Mouse (Mus musculus) heart, embryonic 15.5 days (tissue): ENCODE measurements around the gene Sez6l. TPM values are rescaled to one million over a fixed set of nuclear protein-coding genes. Genes with fewer than 3 reads are reported as not detected.
A peak's percentile ranks its signal among the peaks of the same experiment; 100 is the strongest.
"Not testable (repeated sequence)": the region's sequence is repeated elsewhere in the genome, so short reads cannot be mapped to it uniquely, and the experiment has no call there.

ENCODE experiments used
- ATAC-seq: fragments of 200-750 bp; cut with Nextera tagmentation; replicated peaks from 2 replicates; pipeline ENCODE4 v1.8.0; 2017; ENCODE audit warnings: low read depth, moderate TSS enrichment; ENCODE audit not compliant: insufficient number of reproducible peaks, insufficient read depth, low FRiP score
- H3K27ac ChIP-seq: fragments of 300-500 bp; sonication (generic); 2 replicates; pipeline ENCODE4 v1.5.1; 2015; ENCODE audit warnings: mild to moderate bottlenecking, inconsistent platforms
- H3K27me3 ChIP-seq: fragments of 300-500 bp; sonication (generic); 2 replicates; pipeline ENCODE4 v1.6.1; 2015; ENCODE audit warnings: inconsistent platforms
- H3K36me3 ChIP-seq: fragments of 300-500 bp; sonication (generic); 2 replicates; pipeline ENCODE4 v1.6.1; 2015; ENCODE audit warnings: mild to moderate bottlenecking, inconsistent platforms
- H3K4me1 ChIP-seq: fragments of 300-500 bp; sonication (generic); replicated peaks from 2 replicates; pipeline ENCODE4 v1.6.1; 2015; ENCODE audit warnings: inconsistent platforms
- H3K4me2 ChIP-seq: fragments of 300-500 bp; sonication (generic); 2 replicates; pipeline ENCODE4 v1.6.1; 2015; ENCODE audit warnings: inconsistent platforms, mild to moderate bottlenecking, moderate library complexity
- H3K4me3 ChIP-seq: fragments of 300-500 bp; sonication (generic); 2 replicates; pipeline ENCODE4 v1.5.1; 2015; ENCODE audit warnings: mild to moderate bottlenecking, inconsistent platforms
- H3K9ac ChIP-seq: fragments of 300-500 bp; sonication (generic); 2 replicates; pipeline ENCODE4 v1.6.1; 2015; ENCODE audit warnings: mild to moderate bottlenecking, inconsistent platforms
- H3K9me3 ChIP-seq: fragments of 300-500 bp; sonication (generic); replicated peaks from 2 replicates; pipeline ENCODE4 v1.6.1; 2016; ENCODE audit warnings: inconsistent platforms
- WGBS: fragments of 180-500 bp; shearing (Covaris S2); methylation state at CpG from one replicate; pipeline ENCODE4 v1.1.7; 2015; ENCODE audit warnings: mixed read lengths; 5-methylcytosine and 5-hydroxymethylcytosine counted together
- polyA plus RNA-seq: library from polyadenylated mRNA; unstranded; fragments of >200 nt; fragmentation: Nextera tagmentation; extraction: Ambion mirVana; gene quantifications from 2 replicates; pipeline ENCODE4 v1.2.1, GENCODE M21; 2015

The Sez6l gene
- polyA plus RNA-seq, 1 experiment from 2014 or later = 0.33 TPM

DNA sequence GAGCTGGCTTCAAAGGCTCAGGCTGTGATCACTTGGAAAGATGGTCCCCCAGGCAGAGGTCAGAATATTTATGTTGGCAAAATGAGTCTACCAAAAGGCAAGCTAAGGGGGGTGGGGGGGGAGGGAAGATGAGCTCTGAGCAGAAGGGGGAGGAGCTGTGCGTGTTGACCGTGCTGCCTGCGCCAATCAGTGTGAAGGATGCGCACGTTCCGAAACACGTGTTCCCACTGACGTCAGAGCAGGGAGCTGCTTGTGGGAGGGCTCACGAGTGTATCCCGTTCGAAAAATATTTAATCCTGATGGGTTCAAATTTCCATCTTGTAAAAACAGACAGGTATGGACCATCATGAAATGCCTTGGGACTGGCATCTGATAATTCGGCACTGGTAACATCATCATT, 157.4 kb downstream of the Sez6l start:
- no peak for ATAC-seq
- H3K9ac ChIP-seq = no peak overlapping the region
- H3K36me3 ChIP-seq = no peaks in the 10 kb centered on the region
- no peaks in the 10 kb centered on the region for H3K9me3 ChIP-seq
- 21% methylated on average over 12 of the region's 12 CpGs for WGBS
- H3K4me1 ChIP-seq = no peaks in the 10 kb centered on the region
- H3K27me3 ChIP-seq = peaks cover 66% of the 10 kb centered on the region
- H3K27ac ChIP-seq = no peak overlapping the region
- H3K4me2 ChIP-seq = no peak overlapping the region
- no peak overlapping the region for H3K4me3 ChIP-seq

DNA sequence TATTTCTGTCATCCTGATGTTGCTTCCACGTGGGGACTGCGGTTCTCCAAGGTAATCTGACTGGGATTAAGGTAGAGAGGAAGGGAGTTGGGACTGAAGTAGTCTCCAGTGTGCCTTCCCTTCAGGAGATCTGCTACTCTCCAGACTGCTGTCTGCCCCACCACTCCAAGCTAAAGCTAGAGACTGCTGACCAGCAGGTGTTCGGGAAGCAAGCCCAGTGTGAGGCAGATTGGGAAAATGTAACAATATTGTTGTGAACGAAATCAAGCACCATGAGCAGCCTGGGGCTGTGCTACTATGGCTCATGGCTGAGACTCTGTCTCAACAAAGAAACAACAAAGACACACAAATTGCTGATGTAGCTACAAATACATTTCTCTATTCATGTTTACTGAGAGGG, 159.0 kb downstream of the Sez6l start:
- H3K4me2 ChIP-seq = no peak overlapping the region
- peaks cover 50% of the 10 kb centered on the region for H3K27me3 ChIP-seq
- H3K4me1 ChIP-seq = no peaks in the 10 kb centered on the region
- H3K27ac ChIP-seq = no peak overlapping the region
- H3K36me3 ChIP-seq = no peaks in the 10 kb centered on the region
- no peaks in the 10 kb centered on the region for H3K9me3 ChIP-seq
- no peak overlapping the region for H3K4me3 ChIP-seq
- ATAC-seq = no peak
- WGBS = 63% methylated on average over 4 of the region's 4 CpGs
- H3K9ac ChIP-seq = no peak overlapping the region

- WGBS = 57% methylated on average over 5 of the region's 5 CpGs
- H3K27me3 ChIP-seq = peaks cover 50% of the 10 kb centered on the region
- no peaks in the 10 kb centered on the region for H3K9me3 ChIP-seq
- H3K9ac ChIP-seq = no peak overlapping the region
- H3K4me3 ChIP-seq = no peak overlapping the region
- no peak overlapping the region for H3K4me2 ChIP-seq
- ATAC-seq = no peak
- H3K4me1 ChIP-seq = peaks cover 3% of the 10 kb centered on the region
- no peaks in the 10 kb centered on the region for H3K36me3 ChIP-seq
- H3K27ac ChIP-seq = no peak overlapping the region
Measured at GRCm38 (mm10) chr5:112416673-112417072, 160.3 kb downstream of the Sez6l start.

DNA sequence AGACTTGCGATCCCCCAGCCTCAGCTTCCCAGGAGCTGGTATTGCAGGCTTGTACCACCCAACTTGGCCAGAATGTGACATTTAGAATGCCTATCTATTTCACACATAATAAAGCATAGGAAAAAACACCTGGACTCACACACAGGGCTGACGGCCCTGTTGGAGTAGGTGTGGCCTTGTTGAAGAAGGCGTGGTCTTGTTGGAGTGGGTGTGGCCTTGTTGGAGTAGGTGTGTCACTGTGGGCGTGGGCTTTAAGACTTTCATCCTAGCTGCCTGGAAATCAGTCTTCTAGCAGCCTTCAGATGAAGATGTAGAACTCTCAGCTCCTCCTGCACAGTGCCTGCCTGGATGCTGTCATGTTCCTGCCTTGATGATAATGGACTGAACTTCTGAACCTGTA, 164.2 kb downstream of the Sez6l start:
- H3K4me2 ChIP-seq, ATAC-seq, H3K9me3 ChIP-seq, H3K36me3 ChIP-seq, H3K27ac ChIP-seq, H3K4me3 ChIP-seq, H3K4me1 ChIP-seq, H3K9ac ChIP-seq: not testable (repeated sequence)
- 77% methylated on average over 4 of the region's 4 CpGs for WGBS
- peaks cover 51% of the 10 kb centered on the region for H3K27me3 ChIP-seq

- no peak overlapping the region for H3K4me3 ChIP-seq
- H3K9me3 ChIP-seq = no peaks in the 10 kb centered on the region
- 13% methylated on average over 19 of the region's 19 CpGs for WGBS
- ATAC-seq = no peak
- H3K27me3 ChIP-seq = peaks cover 48% of the 10 kb centered on the region
- H3K4me1 ChIP-seq = peaks cover 9% of the 10 kb centered on the region
- H3K27ac ChIP-seq = no peak overlapping the region
- H3K9ac ChIP-seq = no peak overlapping the region
- H3K4me2 ChIP-seq = no peak overlapping the region
- no peaks in the 10 kb centered on the region for H3K36me3 ChIP-seq
Measured at GRCm38 (mm10) chr5:112411514-112412335, 165.3 kb downstream of the Sez6l start.

DNA sequence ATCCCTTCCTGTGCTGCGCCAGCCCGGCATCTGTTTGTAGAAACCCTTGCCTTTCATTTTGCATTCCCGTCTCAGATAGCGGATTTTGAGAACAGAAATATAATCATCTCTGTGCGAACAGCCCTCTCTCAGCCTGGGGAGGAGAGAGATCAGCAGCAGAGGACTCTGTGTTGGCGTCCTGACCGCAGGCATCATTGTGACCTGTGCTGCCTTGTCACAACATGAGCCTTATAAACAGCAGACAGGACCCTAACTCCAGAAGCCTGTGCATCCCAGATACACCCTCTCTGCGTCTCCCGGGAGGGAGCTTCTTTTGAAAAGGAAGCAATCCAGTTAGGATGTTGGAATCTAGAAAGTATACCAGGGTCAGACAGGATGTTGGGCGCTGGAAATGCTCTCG, 165.9 kb downstream of the Sez6l start:
- H3K9ac ChIP-seq = no peak overlapping the region
- peaks cover 43% of the 10 kb centered on the region for H3K27me3 ChIP-seq
- no peaks in the 10 kb centered on the region for H3K36me3 ChIP-seq
- no peak overlapping the region for H3K4me3 ChIP-seq
- H3K9me3 ChIP-seq = no peaks in the 10 kb centered on the region
- no peak for ATAC-seq
- no peak overlapping the region for H3K27ac ChIP-seq
- WGBS = 35% methylated on average over 11 of the region's 11 CpGs
- peaks cover 11% of the 10 kb centered on the region for H3K4me1 ChIP-seq
- no peak overlapping the region for H3K4me2 ChIP-seq

GRCm38 (mm10) chr5:112409274-112409673, 167.7 kb downstream of the Sez6l start:
- WGBS = 46% methylated on average over 5 of the region's 5 CpGs
- Histone ChIP-seq H3K9me3 (no peaks in the 10 kb centered on the region), H3K36me3 (no peaks in the 10 kb centered on the region), H3K4me2 (no peak overlapping the region), H3K27ac (no peak overlapping the region), H3K9ac (no peak overlapping the region), H3K27me3 (peaks cover 46% of the 10 kb centered on the region), H3K4me1 (peaks cover 14% of the 10 kb centered on the region), H3K4me3 (no peak overlapping the region)
- ATAC-seq = no peak

DNA sequence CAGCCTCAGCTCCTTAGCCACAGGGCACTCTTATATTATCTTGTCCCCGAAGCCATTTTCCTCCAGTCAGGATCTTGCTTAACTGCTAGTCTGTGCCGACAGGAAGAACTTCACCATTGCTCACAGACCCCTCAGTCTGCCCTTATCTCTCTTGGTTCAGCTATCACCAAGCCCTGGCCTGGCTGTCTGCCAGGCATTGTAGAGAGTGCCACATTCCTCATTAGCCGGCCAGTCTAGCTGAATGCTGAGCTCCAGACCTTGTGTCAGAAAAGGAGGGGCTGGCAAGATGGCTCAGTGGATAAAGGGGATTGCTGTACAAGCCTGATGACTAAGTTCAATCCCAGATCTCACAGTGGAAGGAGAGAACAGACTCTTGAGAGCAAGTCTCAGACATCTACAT, 171.0 kb downstream of the Sez6l start:
- Histone ChIP-seq H3K4me3 (no peak overlapping the region), H3K27ac (no peak overlapping the region), H3K4me2 (no peak overlapping the region), H3K36me3 (no peaks in the 10 kb centered on the region), H3K4me1 (peaks cover 5% of the 10 kb centered on the region), H3K27me3 (peaks cover 27% of the 10 kb centered on the region), H3K9me3 (no peaks in the 10 kb centered on the region), H3K9ac (no peak overlapping the region)
- no peak for ATAC-seq
- 11% methylated on average over 3 of the region's 3 CpGs for WGBS

- no peak overlapping the region for H3K27ac ChIP-seq
- peaks cover 5% of the 10 kb centered on the region for H3K4me1 ChIP-seq
- no peaks in the 10 kb centered on the region for H3K36me3 ChIP-seq
- no peak overlapping the region for H3K4me3 ChIP-seq
- H3K9ac ChIP-seq = no peak overlapping the region
- no peak for ATAC-seq
- 55% methylated on average over 3 of the region's 3 CpGs for WGBS
- peaks cover 15% of the 10 kb centered on the region; the same call in 1 of the 2 replicates for H3K27me3 ChIP-seq
- no peaks in the 10 kb centered on the region for H3K9me3 ChIP-seq
- no peak overlapping the region for H3K4me2 ChIP-seq
Measured at GRCm38 (mm10) chr5:112402437-112402836, 174.5 kb downstream of the Sez6l start.

DNA sequence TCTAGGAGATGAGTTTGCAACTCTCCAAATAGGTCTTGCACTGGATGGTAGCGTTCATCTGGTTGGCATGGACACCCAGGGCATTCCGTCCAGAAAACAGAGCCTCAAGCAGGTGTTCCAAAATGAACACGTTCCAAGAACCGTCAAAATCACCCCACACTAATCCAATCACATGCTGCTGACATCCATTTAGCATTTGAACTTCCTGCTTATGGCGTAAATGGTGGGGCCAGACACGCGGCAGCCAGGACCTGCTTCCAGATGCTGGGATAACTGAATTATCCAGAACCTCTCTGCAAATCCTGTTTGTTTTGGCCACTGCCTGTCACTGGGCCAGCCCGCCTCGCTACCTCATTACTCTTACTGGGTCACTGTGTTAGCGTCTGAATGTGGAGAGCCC, 177.7 kb downstream of the Sez6l start:
- Histone ChIP-seq H3K9me3 (no peaks in the 10 kb centered on the region), H3K4me1 (peaks cover 6% of the 10 kb centered on the region), H3K9ac (no peak overlapping the region), H3K27ac (no peak overlapping the region), H3K4me3 (no peak overlapping the region), H3K27me3 (peaks cover 38% of the 10 kb centered on the region), H3K36me3 (no peaks in the 10 kb centered on the region), H3K4me2 (no peak overlapping the region)
- WGBS = 57% methylated on average over 10 of the region's 10 CpGs
- no peak for ATAC-seq

- Histone ChIP-seq H3K27ac (no peak overlapping the region), H3K9ac (no peak overlapping the region), H3K27me3 (peaks cover 70% of the 10 kb centered on the region), H3K4me1 (peaks cover 8% of the 10 kb centered on the region), H3K4me2 (no peak overlapping the region), H3K9me3 (no peaks in the 10 kb centered on the region), H3K36me3 (no peaks in the 10 kb centered on the region), H3K4me3 (no peak overlapping the region)
- no peak for ATAC-seq
- 70% methylated on average over 18 of the region's 18 CpGs for WGBS
Measured at GRCm38 (mm10) chr5:112396066-112396465, 180.9 kb downstream of the Sez6l start.

DNA sequence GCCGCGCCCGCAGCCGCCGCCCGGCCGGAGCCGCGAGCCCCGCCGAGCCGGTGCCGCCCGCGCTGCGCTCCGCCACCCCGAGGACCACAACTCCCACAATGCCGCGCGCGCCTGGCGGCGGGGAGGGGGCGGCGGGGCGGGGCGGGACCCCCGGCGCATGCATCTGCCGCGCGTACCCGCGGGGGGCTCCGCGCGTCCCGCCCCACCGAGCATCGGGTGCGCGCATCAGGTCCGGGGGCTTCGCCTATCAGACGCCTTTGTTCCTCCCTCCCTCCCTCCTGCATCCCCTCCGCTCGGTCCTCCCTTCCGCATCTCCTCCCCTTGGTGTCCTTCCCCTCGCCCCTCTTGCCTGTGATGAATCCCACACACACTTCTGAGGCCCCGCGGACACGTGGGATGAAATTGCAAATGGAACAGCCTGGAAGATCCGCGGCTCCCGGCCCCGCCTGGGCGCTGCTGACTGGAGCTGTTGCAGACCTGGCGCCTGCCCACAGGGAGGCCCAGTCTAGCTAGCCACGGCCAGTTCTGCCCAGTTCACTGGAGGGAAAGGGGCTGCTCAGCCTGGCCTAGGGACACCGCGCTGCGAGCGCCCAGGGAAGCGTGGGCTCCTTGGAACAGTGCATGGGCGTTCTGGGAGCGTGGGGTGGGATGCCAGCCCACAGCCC, 182.1 kb downstream of the Sez6l start, which contains the start of gene Asphd2:
Asphd2 (minus strand) TSS at position 88 of the 665 bp plus-strand sequence.
- H3K27me3 ChIP-seq = peaks cover 76% of the 10 kb centered on the region
- peak within 1 kb of the TSS; percentile 60 for H3K4me3 ChIP-seq
- no peaks in the 10 kb centered on the region for H3K36me3 ChIP-seq
- peak within 1 kb of the TSS; percentile 54 for H3K9ac ChIP-seq
- ATAC-seq = peak; percentile 58
- peak within 1 kb of the TSS; percentile 90 for H3K4me2 ChIP-seq
- WGBS = 2% methylated on average over 54 of the region's 67 CpGs
- peaks cover 8% of the 10 kb centered on the region for H3K4me1 ChIP-seq
- H3K27ac ChIP-seq = no peak within 1 kb of the TSS
- no peaks in the 10 kb centered on the region for H3K9me3 ChIP-seq
